Mouse (Mus musculus): ENCODE results near the gene Apoa2.

The Apoa2 gene

GRCm38 (mm10) chr1:171224857-171225256, at the start of gene Apoa2:
Gene Apoa2 (plus strand): TSS chr1:171225054.
- no peak for DNase-seq (ENCODE audit: low spot score)

- no peak for DNase-seq (ENCODE audit: low spot score)
Observed at GRCm38 (mm10) chr1:171179487-171180171, 45.2 kb upstream of the Apoa2 start.

- DNase-seq (ENCODE audit: low spot score), result no peak
Observed at GRCm38 (mm10) chr1:171183025-171183424, 41.8 kb upstream of the Apoa2 start.

- no peak for DNase-seq (ENCODE audit: low spot score)
Observed at GRCm38 (mm10) chr1:171183620-171184019, 41.2 kb upstream of the Apoa2 start.

GRCm38 (mm10) chr1:171184314-171184713, 40.5 kb upstream of the Apoa2 start:
- no peak for DNase-seq (ENCODE audit: low spot score)

GRCm38 (mm10) chr1:171185655-171186054, 39.2 kb upstream of the Apoa2 start:
- no peak for DNase-seq (ENCODE audit: low spot score)

- no peak for DNase-seq (ENCODE audit: low spot score)
Observed at GRCm38 (mm10) chr1:171187851-171188700, 36.8 kb upstream of the Apoa2 start.

- no peak for DNase-seq (ENCODE audit: low spot score)
Observed at GRCm38 (mm10) chr1:171189046-171189445, 35.8 kb upstream of the Apoa2 start.

- DNase-seq (ENCODE audit: low spot score), result no peak
Observed at GRCm38 (mm10) chr1:171189476-171190114, 35.3 kb upstream of the Apoa2 start.

- DNase-seq (ENCODE audit: low spot score), result no peak
Observed at GRCm38 (mm10) chr1:171190832-171191231, 34.0 kb upstream of the Apoa2 start.

GRCm38 (mm10) chr1:171192283-171192682, 32.6 kb upstream of the Apoa2 start:
- no peak for DNase-seq (ENCODE audit: low spot score)

- DNase-seq (ENCODE audit: low spot score), result no peak
Observed at GRCm38 (mm10) chr1:171193093-171193840, 31.6 kb upstream of the Apoa2 start.

- no peak for DNase-seq (ENCODE audit: low spot score)
Observed at GRCm38 (mm10) chr1:171193911-171194830, 30.7 kb upstream of the Apoa2 start.

GRCm38 (mm10) chr1:171195046-171195822, 29.6 kb upstream of the Apoa2 start:
- DNase-seq (ENCODE audit: low spot score), result no peak

- peak; percentile 37 for DNase-seq (ENCODE audit: low spot score)
Observed at GRCm38 (mm10) chr1:171195887-171196397, 28.9 kb upstream of the Apoa2 start, which contains the start of gene Pcp4l1. Gene Pcp4l1 (minus strand): TSS chr1:171196268.

- no peak for DNase-seq (ENCODE audit: low spot score)
Observed at GRCm38 (mm10) chr1:171199532-171199931, 25.3 kb upstream of the Apoa2 start.

- no peak for DNase-seq (ENCODE audit: low spot score)
Observed at GRCm38 (mm10) chr1:171200769-171201168, 24.1 kb upstream of the Apoa2 start.

- DNase-seq (ENCODE audit: low spot score), result no peak
Observed at GRCm38 (mm10) chr1:171203471-171204248, 21.2 kb upstream of the Apoa2 start.

GRCm38 (mm10) chr1:171204249-171204644, 20.6 kb upstream of the Apoa2 start:
- DNase-seq (ENCODE audit: low spot score), result no peak
